Mouse (Mus musculus): ENCODE results near the gene Map3k21.

Map3k21 gene

GRCm38 (mm10) chr8:125975981-125976380, 65.7 kb downstream of the Map3k21 start:
- DNase-seq (ENCODE audit: low spot score) = no peak

- DNase-seq (ENCODE audit: low spot score) = no peak
These were observed 70.6 kb downstream of the Map3k21 start for GRCm38 (mm10) chr8:125980826-125981225.

- DNase-seq (ENCODE audit: low spot score) = no peak
These were observed 73.3 kb downstream of the Map3k21 start for GRCm38 (mm10) chr8:125983515-125983914.

- no peak for DNase-seq (ENCODE audit: low spot score)
These were observed 73.9 kb downstream of the Map3k21 start for GRCm38 (mm10) chr8:125984140-125984539.

GRCm38 (mm10) chr8:125985364-125985763, 75.1 kb downstream of the Map3k21 start:
- no peak for DNase-seq (ENCODE audit: low spot score)

GRCm38 (mm10) chr8:125986999-125987589, 76.8 kb downstream of the Map3k21 start:
- no peak for DNase-seq (ENCODE audit: low spot score)

- no peak for DNase-seq (ENCODE audit: low spot score)
These were observed 77.7 kb downstream of the Map3k21 start for GRCm38 (mm10) chr8:125987996-125988395.

GRCm38 (mm10) chr8:125993636-125994035, 83.4 kb downstream of the Map3k21 start:
- no peak for DNase-seq (ENCODE audit: low spot score)

GRCm38 (mm10) chr8:125995101-125995986, 85.1 kb downstream of the Map3k21 start, which contains the start of gene Kcnk1:
Gene Kcnk1 (plus strand): TSS chr8:125995170.
- DNase-seq (ENCODE audit: low spot score) = peak; percentile 52

- no peak for DNase-seq (ENCODE audit: low spot score)
These were observed 86.0 kb downstream of the Map3k21 start for GRCm38 (mm10) chr8:125996031-125996839.

GRCm38 (mm10) chr8:125996980-125997379, 86.7 kb downstream of the Map3k21 start:
- no peak for DNase-seq (ENCODE audit: low spot score)

Measured in yolk sac, embryonic 10.5 days (tissue).